Mouse (Mus musculus) spleen, postnatal 14 days (tissue): Measurements from ENCODE around the gene Zfhx3.

Experiments used
- DNase-seq, 2 experiments: peaks; one replicate each; pipeline ENCODE4 v3.0.0; 2021 to 2022; ENCODE audit warnings: low spot score in 2 of 2

The Zfhx3 gene

GRCm38 (mm10) chr8:108355119-108355777 lies 412.8 kb downstream of the Zfhx3 start:
- DNase-seq = no peak

- no peak for DNase-seq
These were observed 419.0 kb downstream of the Zfhx3 start for GRCm38 (mm10) chr8:108361402-108361801.

- DNase-seq = no peak
These were observed 420.0 kb downstream of the Zfhx3 start for GRCm38 (mm10) chr8:108362421-108362820.

- no peak for DNase-seq
These were observed 421.0 kb downstream of the Zfhx3 start for GRCm38 (mm10) chr8:108363435-108363834.

- DNase-seq = no peak
These were observed 421.4 kb downstream of the Zfhx3 start for GRCm38 (mm10) chr8:108363856-108364255.

GRCm38 (mm10) chr8:108369081-108369480 lies 426.6 kb downstream of the Zfhx3 start:
- no peak for DNase-seq

GRCm38 (mm10) chr8:108370731-108371130 lies 428.3 kb downstream of the Zfhx3 start:
- no peak for DNase-seq

- no peak for DNase-seq
These were observed 430.6 kb downstream of the Zfhx3 start for GRCm38 (mm10) chr8:108373046-108373445.

- no peak for DNase-seq
These were observed 435.6 kb downstream of the Zfhx3 start for GRCm38 (mm10) chr8:108378036-108378435.

GRCm38 (mm10) chr8:108383121-108383520 lies 440.7 kb downstream of the Zfhx3 start:
- DNase-seq = no peak

GRCm38 (mm10) chr8:108387160-108387912 lies 444.9 kb downstream of the Zfhx3 start:
- no peak for DNase-seq

GRCm38 (mm10) chr8:108387913-108388274 lies 445.4 kb downstream of the Zfhx3 start:
- DNase-seq = no peak

- no peak for DNase-seq
These were observed 450.5 kb downstream of the Zfhx3 start for GRCm38 (mm10) chr8:108392909-108393308.

GRCm38 (mm10) chr8:108402149-108402548 lies 459.7 kb downstream of the Zfhx3 start:
- no peak for DNase-seq

- DNase-seq = no peak
These were observed 464.5 kb downstream of the Zfhx3 start for GRCm38 (mm10) chr8:108406716-108407494.

GRCm38 (mm10) chr8:108419162-108419844 lies 476.9 kb downstream of the Zfhx3 start:
- no peak for DNase-seq

GRCm38 (mm10) chr8:108422521-108422920 lies 480.1 kb downstream of the Zfhx3 start:
- no peak for DNase-seq

GRCm38 (mm10) chr8:108424337-108424736 lies 481.9 kb downstream of the Zfhx3 start:
- DNase-seq = no peak

- no peak for DNase-seq
These were observed 490.9 kb downstream of the Zfhx3 start for GRCm38 (mm10) chr8:108433321-108433720.

GRCm38 (mm10) chr8:108434510-108434909 lies 492.1 kb downstream of the Zfhx3 start:
- no peak for DNase-seq

GRCm38 (mm10) chr8:108436336-108436735 lies 493.9 kb downstream of the Zfhx3 start:
- DNase-seq = no peak

- DNase-seq = no peak
These were observed 494.9 kb downstream of the Zfhx3 start for GRCm38 (mm10) chr8:108437316-108437830.
